13 mouse cellular contexts compared by ENCODE assay signal in genomic region chr9:68912483-68913151, GRCm38 (mm10).
DNase-seq lines count a peak whose midpoint lies in the region; ATAC-seq lines count a peak whose summit lies in the region.
"Had no signal": no experiment of that assay in that cellular context is flagged by ENCODE, and none has a peak within 500 bp of the region (broad histone marks: within the 10 kb centered on the region; RNA-seq: fewer than 3 reads in every experiment).

No protein-coding gene starts in this region.

- H3K9me3 ChIP-seq in limb, embryonic 12.5 days = no peaks in the 10 kb centered on the region
- H3K9me3 ChIP-seq in limb, embryonic 10.5 days (replicated peaks) = no peaks in the 10 kb centered on the region
- H3K9me3 ChIP-seq in forebrain, embryonic 12.5 days = no peaks in the 10 kb centered on the region
- H3K9me3 ChIP-seq: heart, embryonic 13.5 days had no signal

- H3K4me1 ChIP-seq in limb, embryonic 12.5 days (replicated peaks) = peaks cover 4% of the 10 kb centered on the region; the same call in 1 of the 2 replicates
- H3K4me1 ChIP-seq in limb, embryonic 10.5 days = peaks cover 14% of the 10 kb centered on the region; the same call in 1 of the 2 replicates
- H3K4me1 ChIP-seq in forebrain, embryonic 12.5 days = peaks cover 9% of the 10 kb centered on the region; the same call in 1 of the 2 replicates

- WGBS in limb, embryonic 12.5 days = 61% methylated on average over 8 of the region's 8 CpGs
- 69% methylated on average over 8 of the region's 8 CpGs for WGBS in limb, embryonic 10.5 days
- 61% methylated on average over 8 of the region's 8 CpGs for WGBS in forebrain, embryonic 12.5 days

- no peak overlapping the region for H3K4me2 ChIP-seq in limb, embryonic 12.5 days
- H3K4me2 ChIP-seq in forebrain, embryonic 12.5 days = no peak overlapping the region
- H3K4me2 ChIP-seq: heart, embryonic 13.5 days; midbrain, embryonic 11.5 days had no signal

- H3K4me3 ChIP-seq in limb, embryonic 12.5 days (replicated peaks) = no peak overlapping the region
- no peak overlapping the region for H3K4me3 ChIP-seq in limb, embryonic 10.5 days
- H3K4me3 ChIP-seq in forebrain, embryonic 12.5 days (replicated peaks) = no peak overlapping the region
- H3K4me3 ChIP-seq: heart, embryonic 13.5 days had no signal

- no peak overlapping the region for H3K27ac ChIP-seq in limb, embryonic 12.5 days
- no peak overlapping the region for H3K27ac ChIP-seq in limb, embryonic 10.5 days
- H3K27ac ChIP-seq in forebrain, embryonic 12.5 days = no peak overlapping the region
- H3K27ac ChIP-seq: heart, embryonic 13.5 days had no signal

- no peak for DNase-seq in frontal cortex, postnatal 25 days (ENCODE audit: low spot score in 2 of 2)
- DNase-seq in limb, embryonic 10.5 days (ENCODE audit: low spot score) = no peak
- peak; percentile 45 for DNase-seq in heart, postnatal 4 days
- DNase-seq in lung, postnatal 14 days = peak; percentile 47
- no peak for DNase-seq in adipocyte (ENCODE audit: low spot score)
- DNase-seq: layer of hippocampus, postnatal 36 days; thymus, postnatal 14 days had no signal

- H3K27me3 ChIP-seq in limb, embryonic 12.5 days = peaks cover 7% of the 10 kb centered on the region; the same call in 1 of the 2 replicates
- H3K27me3 ChIP-seq in limb, embryonic 10.5 days (ENCODE audit: low read depth, poor library complexity, severe bottlenecking) = no peaks in the 10 kb centered on the region
- H3K27me3 ChIP-seq in forebrain, embryonic 12.5 days = 0 out of 2 replicates have a peak, but pooled peaks cover 3% of the 10 kb centered on the region
- H3K27me3 ChIP-seq: heart, embryonic 13.5 days had no signal

- ATAC-seq in frontal cortex, adult (ENCODE audit: low TSS enrichment) = peak; percentile 68
- no peak for ATAC-seq in limb, embryonic 12.5 days (ENCODE audit: insufficient number of reproducible peaks, insufficient read depth, low FRiP score, low TSS enrichment, low read depth)
- no peak for ATAC-seq in forebrain, embryonic 12.5 days (ENCODE audit: low FRiP score)
- ATAC-seq: inflammation-experienced regulatory T-cells, adult 6 months had no signal

- no peaks in the 10 kb centered on the region for H3K36me3 ChIP-seq in limb, embryonic 12.5 days
- no peaks in the 10 kb centered on the region for H3K36me3 ChIP-seq in limb, embryonic 10.5 days
- H3K36me3 ChIP-seq in forebrain, embryonic 12.5 days (replicated peaks) = no peaks in the 10 kb centered on the region
- H3K36me3 ChIP-seq: heart, embryonic 13.5 days had no signal

- 0 out of 2 replicates have a peak overlapping the region, but pooled peaks have one; percentile 3 for H3K9ac ChIP-seq in limb, embryonic 12.5 days (replicated peaks)
- H3K9ac ChIP-seq in forebrain, embryonic 12.5 days = no peak overlapping the region
- H3K9ac ChIP-seq: heart, embryonic 13.5 days had no signal

Comparison
In these comparisons a context has a peak if more than half of its experiments do, and no peak if none do; other contexts are left out.
1. DNase-seq: peak in heart, postnatal 4 days (single experiment) and lung, postnatal 14 days (single experiment); none in frontal cortex, postnatal 25 days (0 of 2), limb, embryonic 10.5 days (single experiment) and adipocyte (single experiment).